Mouse (Mus musculus) heart, embryonic 13.5 days (tissue): Measurements from ENCODE around the gene Gm17359. TPM values are rescaled to one million over a fixed set of nuclear protein-coding genes. Genes with fewer than 3 reads are reported as not detected.

Source experiments
- ATAC-seq: fragments of 200-750 bp; cut with Nextera tagmentation; 2 replicates; pipeline ENCODE4 v1.8.0; 2017; ENCODE audit warnings: moderate TSS enrichment; ENCODE audit not compliant: insufficient number of reproducible peaks, low FRiP score, low TSS enrichment; ENCODE audit errors: extremely low read depth
- H3K27ac ChIP-seq: fragments of 300-500 bp; sonication (generic); replicated peaks from 2 replicates; pipeline ENCODE4 v1.5.1; 2015; ENCODE audit warnings: moderate library complexity, mild to moderate bottlenecking, inconsistent platforms
- H3K27me3 ChIP-seq: fragments of 300-500 bp; sonication (generic); replicated peaks from 2 replicates; pipeline ENCODE4 v1.6.1; 2015; ENCODE audit warnings: mild to moderate bottlenecking, inconsistent platforms
- H3K36me3 ChIP-seq: fragments of 300-500 bp; sonication (generic); 2 replicates; pipeline ENCODE4 v1.6.1; 2015; ENCODE audit warnings: mild to moderate bottlenecking, inconsistent platforms
- H3K4me1 ChIP-seq: fragments of 300-500 bp; sonication (generic); 2 replicates; pipeline ENCODE4 v1.6.1; 2015; ENCODE audit warnings: inconsistent platforms
- H3K4me2 ChIP-seq: fragments of 300-500 bp; sonication (generic); 2 replicates; pipeline ENCODE4 v1.6.1; 2015; ENCODE audit warnings: inconsistent platforms, mild to moderate bottlenecking, moderate library complexity
- H3K4me3 ChIP-seq: fragments of 300-500 bp; sonication (generic); 2 replicates; pipeline ENCODE4 v1.5.1; 2015; ENCODE audit warnings: moderate library complexity, mild to moderate bottlenecking, inconsistent platforms
- H3K9ac ChIP-seq: fragments of 300-500 bp; sonication (generic); 2 replicates; pipeline ENCODE4 v1.6.1; 2015; ENCODE audit warnings: inconsistent platforms, mild to moderate bottlenecking, moderate library complexity
- H3K9me3 ChIP-seq: fragments of 300-500 bp; sonication (generic); 2 replicates; pipeline ENCODE4 v1.6.1; 2016; ENCODE audit warnings: inconsistent platforms
- WGBS: fragments of 180-500 bp; shearing (Covaris S2); methylation state at CpG from one replicate; pipeline ENCODE4 v1.1.7; 2015; ENCODE audit warnings: mixed read lengths; 5-methylcytosine and 5-hydroxymethylcytosine counted together
- polyA plus RNA-seq: library from polyadenylated mRNA; unstranded; fragments of >200 nt; fragmentation: Nextera tagmentation; extraction: Ambion mirVana; gene quantifications from 2 replicates; pipeline ENCODE4 v1.2.1, GENCODE M21; 2015

Gm17359 gene
- polyA plus RNA-seq, 1 experiment from 2014 or later = not detected

- Histone ChIP-seq H3K4me1 (no peaks in the 10 kb centered on the region), H3K27me3 (no peaks in the 10 kb centered on the region), H3K9ac (no peak overlapping the region), H3K27ac (no peak overlapping the region), H3K9me3 (no peaks in the 10 kb centered on the region), H3K4me3 (no peak overlapping the region), H3K36me3 (peaks cover 85% of the 10 kb centered on the region), H3K4me2 (no peak overlapping the region)
- 82% methylated on average over 16 of the region's 16 CpGs for WGBS
- no peak for ATAC-seq
Observed at GRCm38 (mm10) chr3:79484286-79485063, 148.0 kb downstream of the Gm17359 start.

- no peak overlapping the region for H3K27ac ChIP-seq
- no peak for ATAC-seq
- H3K9me3 ChIP-seq = no peaks in the 10 kb centered on the region
- H3K4me1 ChIP-seq = peaks cover 3% of the 10 kb centered on the region; the same call in 1 of the 2 replicates
- H3K36me3 ChIP-seq = peaks cover 88% of the 10 kb centered on the region
- H3K9ac ChIP-seq = no peak overlapping the region
- no peak overlapping the region for H3K4me3 ChIP-seq
- no peaks in the 10 kb centered on the region for H3K27me3 ChIP-seq
- H3K4me2 ChIP-seq = no peak overlapping the region
- WGBS = 92% methylated on average over 7 of the region's 7 CpGs
Observed at GRCm38 (mm10) chr3:79488025-79488424, 151.6 kb downstream of the Gm17359 start.

- ATAC-seq = no peak
- Histone ChIP-seq H3K4me3 (no peak overlapping the region), H3K4me2 (no peak overlapping the region), H3K9ac (no peak overlapping the region), H3K36me3 (peaks cover 78% of the 10 kb centered on the region), H3K9me3 (no peaks in the 10 kb centered on the region), H3K27ac (no peak overlapping the region), H3K27me3 (no peaks in the 10 kb centered on the region), H3K4me1 (peaks cover 3% of the 10 kb centered on the region; the same call in 1 of the 2 replicates)
- 86% methylated on average over 5 of the region's 5 CpGs for WGBS
Observed at GRCm38 (mm10) chr3:79490102-79490501, 153.6 kb downstream of the Gm17359 start.

- Histone ChIP-seq H3K9me3 (no peaks in the 10 kb centered on the region), H3K4me1 (peaks cover 3% of the 10 kb centered on the region; the same call in 1 of the 2 replicates), H3K9ac (no peak overlapping the region), H3K27ac (no peak overlapping the region), H3K4me2 (no peak overlapping the region), H3K27me3 (no peaks in the 10 kb centered on the region), H3K36me3 (peaks cover 76% of the 10 kb centered on the region), H3K4me3 (no peak overlapping the region)
- 30% methylated on average over 3 of the region's 3 CpGs for WGBS
- no peak for ATAC-seq
Observed at GRCm38 (mm10) chr3:79491614-79492013, 155.2 kb downstream of the Gm17359 start.

GRCm38 (mm10) chr3:79493064-79493463 lies 156.6 kb downstream of the Gm17359 start:
- Histone ChIP-seq H3K9me3 (no peaks in the 10 kb centered on the region), H3K27me3 (no peaks in the 10 kb centered on the region), H3K36me3 (peaks cover 73% of the 10 kb centered on the region), H3K4me3 (no peak overlapping the region), H3K27ac (no peak overlapping the region), H3K4me1 (peaks cover 3% of the 10 kb centered on the region; the same call in 1 of the 2 replicates), H3K4me2 (no peak overlapping the region), H3K9ac (no peak overlapping the region)
- WGBS = 92% methylated on average over 10 of the region's 10 CpGs
- no peak for ATAC-seq

GRCm38 (mm10) chr3:79494028-79494427 lies 157.6 kb downstream of the Gm17359 start:
- Histone ChIP-seq H3K9ac (no peak overlapping the region), H3K27me3 (no peaks in the 10 kb centered on the region), H3K4me1 (peaks cover 3% of the 10 kb centered on the region; the same call in 1 of the 2 replicates), H3K4me3 (no peak overlapping the region), H3K27ac (no peak overlapping the region), H3K36me3 (peaks cover 69% of the 10 kb centered on the region), H3K9me3 (no peaks in the 10 kb centered on the region), H3K4me2 (no peak overlapping the region)
- WGBS = 84% methylated on average over 8 of the region's 8 CpGs
- no peak for ATAC-seq

GRCm38 (mm10) chr3:79495151-79495550 lies 158.7 kb downstream of the Gm17359 start:
- Histone ChIP-seq H3K27me3 (no peaks in the 10 kb centered on the region), H3K4me3 (no peak overlapping the region), H3K4me1 (peaks cover 3% of the 10 kb centered on the region; the same call in 1 of the 2 replicates), H3K9me3 (no peaks in the 10 kb centered on the region), H3K4me2 (no peak overlapping the region), H3K27ac (no peak overlapping the region), H3K36me3 (peaks cover 77% of the 10 kb centered on the region), H3K9ac (no peak overlapping the region)
- no peak for ATAC-seq
- WGBS = 77% methylated on average over 7 of the region's 7 CpGs

GRCm38 (mm10) chr3:79496668-79497067 lies 160.2 kb downstream of the Gm17359 start:
- ATAC-seq = no peak
- H3K9me3 ChIP-seq = no peaks in the 10 kb centered on the region

GRCm38 (mm10) chr3:79500279-79500678 lies 163.8 kb downstream of the Gm17359 start:
- H3K9me3 ChIP-seq = no peaks in the 10 kb centered on the region
- H3K9ac ChIP-seq = no peak overlapping the region
- H3K36me3 ChIP-seq = peaks cover 59% of the 10 kb centered on the region
- no peaks in the 10 kb centered on the region for H3K4me1 ChIP-seq
- no peak for ATAC-seq
- H3K4me2 ChIP-seq = no peak overlapping the region
- 82% methylated on average over 10 of the region's 10 CpGs for WGBS
- no peak overlapping the region for H3K27ac ChIP-seq
- no peak overlapping the region for H3K4me3 ChIP-seq
- no peaks in the 10 kb centered on the region for H3K27me3 ChIP-seq

More at GRCm38 (mm10) chr3:79496668-79497067, 160.2 kb downstream of the Gm17359 start:
- no peak overlapping the region for H3K4me3 ChIP-seq
- no peak overlapping the region for H3K4me2 ChIP-seq
- 86% methylated on average over 6 of the region's 6 CpGs for WGBS
- H3K27ac ChIP-seq = no peak overlapping the region
- no peaks in the 10 kb centered on the region for H3K27me3 ChIP-seq
- peaks cover 2% of the 10 kb centered on the region; the same call in 1 of the 2 replicates for H3K4me1 ChIP-seq
- no peak overlapping the region for H3K9ac ChIP-seq
- peaks cover 73% of the 10 kb centered on the region for H3K36me3 ChIP-seq

GRCm38 (mm10) chr3:79501166-79501728 lies 164.8 kb downstream of the Gm17359 start:
- H3K27ac ChIP-seq = no peak overlapping the region
- no peak overlapping the region for H3K4me3 ChIP-seq
- no peaks in the 10 kb centered on the region for H3K9me3 ChIP-seq
- H3K36me3 ChIP-seq = peaks cover 57% of the 10 kb centered on the region
- no peak overlapping the region for H3K9ac ChIP-seq
- H3K27me3 ChIP-seq = no peaks in the 10 kb centered on the region
- WGBS = 83% methylated on average over 2 of the region's 2 CpGs
- ATAC-seq = no peak
- no peaks in the 10 kb centered on the region for H3K4me1 ChIP-seq
- H3K4me2 ChIP-seq = no peak overlapping the region
